Mouse (Mus musculus) neural tube, embryonic 13.5 days (tissue): ENCODE data around the gene Aff3. TPM values are rescaled to one million over a fixed set of nuclear protein-coding genes. Genes with fewer than 3 reads are reported as not detected.
A peak's percentile ranks its signal among the peaks of the same experiment; 100 is the strongest.

Source experiments
- ATAC-seq: fragments of 200-750 bp; cut with Nextera tagmentation; 2 replicates; pipeline ENCODE4 v1.8.0; 2017; ENCODE audit warnings: low read depth, mild to moderate bottlenecking, moderate TSS enrichment, moderate library complexity
- H3K27ac ChIP-seq: fragments of 300-500 bp; sonication (generic); replicated peaks from 2 replicates; pipeline ENCODE4 v1.5.1; 2015; ENCODE audit warnings: moderate library complexity, mild to moderate bottlenecking, inconsistent platforms
- H3K27me3 ChIP-seq: fragments of 300-500 bp; sonication (generic); 2 replicates; pipeline ENCODE4 v1.6.1; 2015; ENCODE audit warnings: mild to moderate bottlenecking, inconsistent platforms
- H3K36me3 ChIP-seq: fragments of 300-500 bp; sonication (generic); 2 replicates; pipeline ENCODE4 v1.6.1; 2015; ENCODE audit warnings: mild to moderate bottlenecking, inconsistent platforms
- H3K4me1 ChIP-seq: fragments of 300-500 bp; sonication (generic); replicated peaks from 2 replicates; pipeline ENCODE4 v1.6.1; 2015; ENCODE audit warnings: inconsistent platforms
- H3K4me2 ChIP-seq: fragments of 300-500 bp; sonication (generic); 2 replicates; pipeline ENCODE4 v1.6.1; 2015; ENCODE audit warnings: inconsistent platforms, mild to moderate bottlenecking, moderate library complexity
- H3K4me3 ChIP-seq: fragments of 300-500 bp; sonication (generic); 2 replicates; pipeline ENCODE4 v1.5.1; 2015; ENCODE audit warnings: mild to moderate bottlenecking, inconsistent platforms
- H3K9ac ChIP-seq: fragments of 300-500 bp; sonication (generic); 2 replicates; pipeline ENCODE4 v1.6.1; 2015; ENCODE audit warnings: moderate library complexity, mild to moderate bottlenecking, inconsistent platforms
- H3K9me3 ChIP-seq: fragments of 300-500 bp; sonication (generic); 2 replicates; pipeline ENCODE4 v1.6.1; 2016; ENCODE audit warnings: inconsistent platforms
- WGBS: fragments of 180-500 bp; shearing (Covaris S2); methylation state at CpG from one replicate; pipeline ENCODE4 v1.1.7; 2015; 5-methylcytosine and 5-hydroxymethylcytosine counted together
- polyA plus RNA-seq: library from polyadenylated mRNA; unstranded; fragments of >200 nt; fragmentation: Nextera tagmentation; extraction: Ambion mirVana; gene quantifications from 2 replicates; pipeline ENCODE4 v1.2.1, GENCODE M21; 2015

Gene Aff3
- polyA plus RNA-seq, 1 experiment from 2014 or later, result 32.1 TPM

DNA sequence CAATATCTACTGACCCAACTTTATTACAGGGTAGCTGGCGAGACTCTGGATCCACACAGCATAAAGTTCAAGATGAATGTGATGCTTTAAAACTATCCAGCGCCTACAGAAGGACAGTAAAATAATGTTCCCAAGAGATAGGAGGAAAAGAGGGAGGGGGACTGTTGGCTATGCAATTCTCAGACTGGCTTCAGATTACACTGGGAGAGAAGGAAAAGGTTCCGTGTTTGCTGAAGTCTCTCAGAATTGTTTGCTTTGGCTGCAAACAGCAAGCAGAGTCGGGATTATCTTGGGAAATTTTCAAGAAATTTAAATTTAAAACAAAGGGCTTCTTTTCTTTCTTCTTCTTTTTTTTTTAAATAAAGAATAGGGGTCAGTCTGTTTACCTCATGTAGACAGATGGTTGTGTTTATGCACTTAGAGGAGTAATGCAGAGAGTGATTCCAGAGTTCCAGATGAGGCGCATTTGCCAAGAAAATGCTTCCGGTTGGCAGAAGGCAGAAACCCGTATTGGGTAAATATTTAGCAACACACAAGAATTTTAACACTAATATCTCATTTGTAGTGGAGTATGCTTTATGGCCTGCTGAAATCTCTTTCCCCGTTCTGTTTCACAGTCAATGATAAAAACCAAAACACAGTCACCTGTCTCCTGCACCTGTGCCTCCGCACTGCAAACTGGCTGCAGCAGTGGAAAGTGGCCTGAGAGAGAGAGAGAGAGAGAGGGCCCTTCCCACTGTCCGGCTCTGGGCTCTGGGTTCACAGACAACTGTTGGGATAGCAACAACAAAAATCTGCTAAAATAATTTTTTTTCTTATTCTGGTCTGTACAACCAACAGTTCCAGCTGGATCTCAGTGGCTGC is 306.6 kb downstream of the Aff3 start:
- H3K4me3 ChIP-seq, result no peak overlapping the region
- H3K27ac ChIP-seq, result peak overlapping the region; percentile 52; the same call in 1 of the 2 replicates
- H3K9me3 ChIP-seq, result no peaks in the 10 kb centered on the region
- WGBS, result 69% methylated on average over 10 of the region's 10 CpGs
- no peaks in the 10 kb centered on the region for H3K36me3 ChIP-seq
- H3K27me3 ChIP-seq, result no peaks in the 10 kb centered on the region
- no peak for ATAC-seq
- H3K4me1 ChIP-seq, result peaks cover 19% of the 10 kb centered on the region; the same call in 1 of the 2 replicates
- H3K9ac ChIP-seq, result no peak overlapping the region
- H3K4me2 ChIP-seq, result no peak overlapping the region

DNA sequence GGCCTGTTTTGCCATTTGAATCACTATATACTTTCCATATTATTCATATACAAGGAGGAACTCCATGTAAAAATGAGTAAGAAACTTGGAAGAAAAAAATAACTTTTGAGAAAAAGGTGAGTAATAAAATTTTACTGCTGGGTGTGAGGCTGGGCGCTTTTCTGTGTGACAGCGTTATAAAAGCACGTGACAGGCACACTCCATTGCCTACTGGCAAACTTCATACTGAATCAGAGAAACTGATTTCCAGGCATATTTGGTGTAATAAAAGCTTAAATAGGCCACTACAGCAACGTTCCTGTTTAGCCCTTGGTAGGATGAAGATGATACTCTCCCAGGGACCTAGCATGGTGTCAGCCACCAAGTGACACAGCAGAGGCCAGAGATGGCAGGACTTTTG is 310.2 kb downstream of the Aff3 start:
- H3K9ac ChIP-seq, result no peak overlapping the region
- H3K4me1 ChIP-seq, result peaks cover 28% of the 10 kb centered on the region
- ATAC-seq, result no peak
- H3K9me3 ChIP-seq, result no peaks in the 10 kb centered on the region
- no peak overlapping the region for H3K4me2 ChIP-seq
- no peaks in the 10 kb centered on the region for H3K27me3 ChIP-seq
- no peak overlapping the region for H3K27ac ChIP-seq
- WGBS, result 75% methylated on average over 4 of the region's 4 CpGs
- H3K4me3 ChIP-seq, result no peak overlapping the region
- H3K36me3 ChIP-seq, result no peaks in the 10 kb centered on the region

DNA sequence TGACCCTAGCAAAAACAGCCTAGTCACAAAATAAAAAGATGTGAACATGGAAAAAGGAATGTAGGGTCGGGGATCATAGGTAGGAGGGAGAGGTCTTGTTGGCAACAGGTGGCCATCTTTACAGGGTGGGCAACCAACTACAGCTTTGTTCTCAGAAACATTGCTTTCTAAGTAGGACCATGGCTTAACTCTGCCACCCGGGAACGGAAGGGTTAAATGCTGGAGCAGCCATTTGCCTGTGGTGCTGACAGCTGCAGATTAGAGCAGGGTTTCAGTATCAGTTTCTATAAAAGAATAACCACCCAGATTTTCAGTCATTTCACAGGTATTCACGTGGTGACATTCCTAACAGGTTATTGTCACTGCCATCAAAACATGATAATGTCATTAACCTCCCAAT is 317.4 kb downstream of the Aff3 start:
- no peak overlapping the region for H3K9ac ChIP-seq
- H3K9me3 ChIP-seq, result no peaks in the 10 kb centered on the region
- H3K4me1 ChIP-seq, result peaks cover 9% of the 10 kb centered on the region; the same call in 1 of the 2 replicates
- H3K4me2 ChIP-seq, result no peak overlapping the region
- H3K4me3 ChIP-seq, result no peak overlapping the region
- no peaks in the 10 kb centered on the region for H3K27me3 ChIP-seq
- WGBS, result 83% methylated on average over 4 of the region's 4 CpGs
- ATAC-seq, result no peak
- H3K27ac ChIP-seq, result no peak overlapping the region
- no peaks in the 10 kb centered on the region for H3K36me3 ChIP-seq

DNA sequence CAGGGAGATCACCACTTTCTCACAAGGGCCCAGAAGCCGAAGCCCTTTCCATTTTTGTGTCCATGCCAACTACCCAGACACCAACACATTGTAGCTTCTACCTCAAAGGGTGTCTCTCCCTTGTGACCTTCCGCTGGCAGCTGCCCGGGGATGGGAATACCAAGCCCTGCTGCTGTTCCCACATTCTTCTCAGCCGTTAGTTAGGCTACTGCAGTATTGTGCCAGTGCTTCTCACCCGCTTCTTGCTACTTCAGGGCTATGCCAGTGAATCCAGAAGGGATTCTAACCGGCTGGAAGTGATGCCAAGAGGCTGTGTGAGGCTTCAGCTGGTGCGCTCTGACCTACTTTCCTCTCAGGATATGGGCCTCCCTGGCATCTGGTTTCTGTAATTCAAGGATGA is 330.5 kb downstream of the Aff3 start:
- no peak for ATAC-seq
- no peak overlapping the region for H3K27ac ChIP-seq
- 86% methylated on average over 7 of the region's 7 CpGs for WGBS

DNA sequence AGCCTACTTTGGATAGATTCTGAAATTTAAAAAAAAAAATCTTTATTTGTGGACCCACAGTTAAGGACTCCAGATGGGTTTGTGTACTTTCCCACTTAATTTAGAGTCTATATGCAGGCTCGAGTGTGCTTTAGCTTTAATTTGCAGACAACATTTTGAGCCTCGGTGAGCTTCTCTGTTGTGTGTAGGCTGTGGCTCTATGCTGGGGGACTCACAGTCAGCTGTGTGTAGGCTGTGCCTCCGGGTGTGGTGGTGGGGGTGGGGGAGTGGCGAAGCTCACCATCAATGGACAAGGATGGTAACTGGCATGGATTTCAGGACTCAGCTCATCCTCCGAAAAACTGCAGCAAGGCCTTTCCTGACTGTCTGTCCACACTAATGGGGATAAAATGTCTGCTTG is 331.8 kb downstream of the Aff3 start:
- WGBS, result 87% methylated on average over 5 of the region's 5 CpGs
- ATAC-seq, result no peak
- Histone ChIP-seq H3K27ac (no peak overlapping the region), H3K4me3 (no peak overlapping the region), H3K9me3 (no peaks in the 10 kb centered on the region), H3K4me1 (peaks cover 35% of the 10 kb centered on the region), H3K27me3 (no peaks in the 10 kb centered on the region), H3K9ac (no peak overlapping the region), H3K4me2 (no peak overlapping the region), H3K36me3 (no peaks in the 10 kb centered on the region)

More for the DNA sequence above, 330.5 kb downstream of the Aff3 start:
- Histone ChIP-seq H3K4me2 (no peak overlapping the region), H3K27me3 (no peaks in the 10 kb centered on the region), H3K9ac (no peak overlapping the region), H3K36me3 (no peaks in the 10 kb centered on the region), H3K4me1 (peaks cover 35% of the 10 kb centered on the region), H3K4me3 (no peak overlapping the region), H3K9me3 (no peaks in the 10 kb centered on the region)

DNA sequence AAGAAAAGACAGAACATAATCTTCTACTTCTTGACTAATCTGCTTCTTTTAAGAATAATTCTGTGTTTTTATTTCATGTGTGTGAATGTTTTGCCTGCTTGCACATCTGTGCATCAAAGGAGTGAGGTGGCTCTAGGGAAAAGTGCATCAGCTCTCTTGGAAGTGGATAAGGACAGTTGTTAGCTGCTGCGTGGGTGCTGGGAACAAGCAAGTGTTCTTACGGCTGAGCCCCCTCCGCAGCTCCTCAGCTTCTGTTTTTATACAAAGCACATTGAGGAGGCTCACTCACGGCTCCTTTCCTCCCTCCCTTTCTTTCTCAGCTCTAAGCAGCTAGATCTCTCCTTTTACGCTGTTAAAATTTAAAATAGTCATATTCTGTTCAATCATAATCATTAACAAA is 340.5 kb downstream of the Aff3 start:
- Histone ChIP-seq H3K4me1 (peaks cover 5% of the 10 kb centered on the region), H3K36me3 (no peaks in the 10 kb centered on the region), H3K9me3 (no peaks in the 10 kb centered on the region), H3K27me3 (no peaks in the 10 kb centered on the region), H3K27ac (no peak overlapping the region), H3K4me3 (no peak overlapping the region), H3K4me2 (no peak overlapping the region), H3K9ac (no peak overlapping the region)
- 73% methylated on average over 5 of the region's 5 CpGs for WGBS
- ATAC-seq, result no peak

DNA sequence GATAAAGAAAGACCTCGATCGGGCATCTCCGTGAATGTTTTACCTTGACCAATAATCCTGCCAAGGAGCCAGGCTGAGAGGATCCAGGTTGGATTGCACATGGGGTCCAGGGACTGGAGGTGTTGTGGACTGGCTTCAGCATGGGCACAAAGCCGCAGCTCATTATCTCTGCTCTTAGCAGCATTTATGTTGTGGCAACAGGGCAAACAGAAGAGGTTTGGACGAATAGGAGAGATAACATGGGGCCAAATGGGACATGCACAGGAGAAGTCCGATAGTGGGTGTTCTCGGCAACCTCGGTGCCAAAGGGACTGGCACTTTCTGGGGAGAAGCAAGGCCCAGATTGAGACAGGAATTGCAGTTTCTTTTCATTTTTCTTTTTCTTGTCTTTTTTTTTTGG is 342.9 kb downstream of the Aff3 start:
- Histone ChIP-seq H3K4me1 (peaks cover 5% of the 10 kb centered on the region), H3K27ac (no peak overlapping the region), H3K4me2 (no peak overlapping the region), H3K36me3 (no peaks in the 10 kb centered on the region), H3K9ac (no peak overlapping the region), H3K4me3 (no peak overlapping the region), H3K9me3 (no peaks in the 10 kb centered on the region), H3K27me3 (no peaks in the 10 kb centered on the region)
- no peak for ATAC-seq
- 95% methylated on average over 8 of the region's 8 CpGs for WGBS

DNA sequence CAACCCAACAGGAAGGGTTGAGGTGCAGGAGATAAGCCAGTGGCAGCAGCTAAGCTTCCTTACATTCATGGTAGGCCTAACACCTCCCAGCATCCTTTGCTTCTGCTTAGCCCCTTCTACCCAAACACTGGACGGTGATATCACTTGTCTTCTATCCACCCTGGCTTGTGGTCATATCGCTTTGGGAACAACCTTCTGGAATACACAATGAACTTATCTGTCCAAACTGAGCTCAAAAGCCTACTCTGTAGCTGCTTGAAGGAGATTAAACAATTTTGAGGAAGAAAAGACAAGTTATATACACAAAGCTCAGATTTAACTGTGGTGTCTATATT is 343.8 kb downstream of the Aff3 start:
- H3K4me2 ChIP-seq, result no peak overlapping the region
- H3K27ac ChIP-seq, result no peak overlapping the region
- no peak overlapping the region for H3K9ac ChIP-seq
- no peak overlapping the region for H3K4me3 ChIP-seq
- 94% methylated on average over 2 of the region's 2 CpGs for WGBS
- H3K27me3 ChIP-seq, result no peaks in the 10 kb centered on the region
- no peaks in the 10 kb centered on the region for H3K9me3 ChIP-seq
- ATAC-seq, result no peak
- H3K4me1 ChIP-seq, result peaks cover 5% of the 10 kb centered on the region
- H3K36me3 ChIP-seq, result no peaks in the 10 kb centered on the region

DNA sequence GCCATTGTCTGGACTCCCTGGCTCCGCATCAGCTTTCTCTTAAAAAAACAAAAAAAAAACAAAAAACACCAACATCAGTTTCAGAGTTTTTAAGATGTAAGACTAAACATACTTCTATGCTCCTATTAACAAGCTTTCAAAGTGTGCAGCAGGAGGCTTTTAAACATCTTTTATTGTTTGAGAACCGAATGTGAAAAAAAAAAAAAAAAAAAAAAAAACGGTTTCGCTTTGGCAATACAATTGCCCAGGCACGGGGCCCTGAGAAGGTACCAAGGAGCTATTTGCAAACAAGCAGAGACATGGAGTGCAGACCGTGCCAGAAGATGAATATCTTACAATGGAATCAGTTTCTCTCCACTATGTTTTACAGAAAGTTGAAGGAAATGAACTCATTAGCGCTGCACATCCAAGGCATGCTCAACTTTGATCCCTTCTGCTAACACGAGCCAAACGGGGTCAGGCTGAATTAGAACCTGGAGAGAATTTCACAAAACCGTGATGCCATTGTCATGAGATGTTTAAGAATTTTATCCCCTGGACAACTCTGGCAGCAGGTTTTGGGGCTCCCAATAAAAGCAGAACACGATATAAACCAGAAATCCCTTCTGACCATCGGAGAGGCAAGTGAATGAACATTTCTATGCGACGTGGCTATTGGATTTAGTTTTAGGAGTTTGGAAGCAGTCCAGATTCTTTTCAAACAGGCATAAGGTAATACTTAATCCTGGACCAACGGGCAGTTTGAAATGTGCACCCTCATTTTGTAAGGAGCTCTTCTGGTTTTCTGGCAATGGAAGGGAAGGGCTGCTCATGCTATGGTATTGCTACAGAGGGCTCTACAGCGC is 344.4 kb downstream of the Aff3 start:
- no peak overlapping the region for H3K4me2 ChIP-seq

DNA sequence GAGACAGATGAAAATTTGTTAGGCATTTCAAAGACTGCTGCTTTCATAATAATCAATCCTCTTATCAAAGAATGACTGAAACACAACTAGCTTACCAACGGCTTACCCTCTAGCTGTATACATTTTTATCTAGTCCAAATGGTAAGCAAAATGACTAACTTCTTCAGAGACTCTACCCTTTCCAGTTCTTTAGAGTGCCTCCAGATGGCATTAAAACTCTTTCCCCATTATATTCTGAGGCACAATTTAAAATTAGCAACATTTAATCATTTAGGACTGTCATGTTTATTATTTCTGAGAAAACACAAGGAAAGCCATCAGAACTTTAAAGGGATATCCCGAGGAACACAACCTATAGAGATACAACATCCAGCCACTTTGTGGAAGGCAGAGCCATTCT is 346.1 kb downstream of the Aff3 start:
- H3K27ac ChIP-seq, result no peak overlapping the region
- H3K4me3 ChIP-seq, result no peak overlapping the region
- H3K9me3 ChIP-seq, result no peaks in the 10 kb centered on the region
- H3K27me3 ChIP-seq, result no peaks in the 10 kb centered on the region
- no peak overlapping the region for H3K4me2 ChIP-seq
- peaks cover 5% of the 10 kb centered on the region for H3K4me1 ChIP-seq
- ATAC-seq, result no peak
- H3K9ac ChIP-seq, result no peak overlapping the region
- H3K36me3 ChIP-seq, result no peaks in the 10 kb centered on the region
- WGBS, result 86% methylated on average over 2 of the region's 2 CpGs

More for the DNA sequence above, 344.4 kb downstream of the Aff3 start:
- Histone ChIP-seq H3K9ac (no peak overlapping the region), H3K4me3 (no peak overlapping the region), H3K9me3 (no peaks in the 10 kb centered on the region), H3K36me3 (no peaks in the 10 kb centered on the region), H3K4me1 (peaks cover 5% of the 10 kb centered on the region), H3K27me3 (no peaks in the 10 kb centered on the region), H3K27ac (no peak overlapping the region)
- 68% methylated on average over 16 of the region's 16 CpGs for WGBS
- ATAC-seq, result no peak

DNA sequence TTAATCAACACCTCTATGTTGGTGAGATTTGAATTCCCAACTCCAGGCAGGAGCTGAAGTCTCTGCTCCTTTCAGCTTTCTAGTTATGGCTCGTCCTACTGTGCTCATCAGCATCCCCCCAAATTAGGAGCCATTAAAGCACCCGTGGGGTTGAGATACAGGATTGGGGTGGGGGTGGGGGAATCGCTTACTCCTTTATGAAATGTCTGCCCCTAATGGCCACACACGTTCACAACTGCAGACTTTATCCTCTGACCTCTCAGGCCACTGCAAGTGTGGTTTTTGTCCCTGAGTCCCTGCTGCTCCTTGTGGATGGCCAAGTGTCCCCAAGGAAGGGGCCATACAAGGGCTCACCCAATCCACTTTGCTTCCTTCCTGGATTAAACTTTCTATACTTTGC is 348.8 kb downstream of the Aff3 start:
- 80% methylated on average over 4 of the region's 4 CpGs for WGBS
- Histone ChIP-seq H3K4me1 (peaks cover 5% of the 10 kb centered on the region), H3K4me3 (no peak overlapping the region), H3K4me2 (no peak overlapping the region), H3K9ac (no peak overlapping the region), H3K27ac (no peak overlapping the region), H3K36me3 (no peaks in the 10 kb centered on the region), H3K27me3 (no peaks in the 10 kb centered on the region), H3K9me3 (no peaks in the 10 kb centered on the region)
- no peak for ATAC-seq

DNA sequence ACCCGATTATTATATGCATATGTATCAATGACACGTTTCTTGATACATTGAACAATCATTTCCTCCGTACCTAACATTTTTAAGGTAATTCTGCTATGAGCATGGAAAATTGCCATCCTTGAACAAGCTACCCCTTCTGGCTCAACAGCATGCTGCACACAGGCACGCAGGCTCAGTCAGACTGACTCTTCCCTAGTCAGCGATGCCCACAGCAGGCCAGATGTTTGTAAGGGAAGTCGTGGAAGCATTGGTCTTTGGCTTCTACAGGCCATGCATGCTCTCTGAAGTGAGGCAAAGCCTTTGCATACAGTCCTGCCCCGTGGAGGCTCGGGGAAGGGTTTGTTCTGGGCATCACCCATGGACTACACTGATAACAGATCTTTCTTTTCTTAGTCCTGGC is 354.3 kb downstream of the Aff3 start:
- Histone ChIP-seq H3K4me3 (no peak overlapping the region), H3K27ac (no peak overlapping the region), H3K9ac (no peak overlapping the region), H3K36me3 (no peaks in the 10 kb centered on the region), H3K9me3 (no peaks in the 10 kb centered on the region), H3K4me2 (no peak overlapping the region), H3K27me3 (no peaks in the 10 kb centered on the region), H3K4me1 (peaks cover 35% of the 10 kb centered on the region)
- ATAC-seq, result no peak
- 89% methylated on average over 8 of the region's 8 CpGs for WGBS
